Mouse (Mus musculus): ENCODE results near the gene B3gat3.
"Not testable (repeated sequence)": the region's sequence is repeated elsewhere in the genome, so short reads cannot be mapped to it uniquely, and the experiment has no call there.

Gene B3gat3

DNA sequence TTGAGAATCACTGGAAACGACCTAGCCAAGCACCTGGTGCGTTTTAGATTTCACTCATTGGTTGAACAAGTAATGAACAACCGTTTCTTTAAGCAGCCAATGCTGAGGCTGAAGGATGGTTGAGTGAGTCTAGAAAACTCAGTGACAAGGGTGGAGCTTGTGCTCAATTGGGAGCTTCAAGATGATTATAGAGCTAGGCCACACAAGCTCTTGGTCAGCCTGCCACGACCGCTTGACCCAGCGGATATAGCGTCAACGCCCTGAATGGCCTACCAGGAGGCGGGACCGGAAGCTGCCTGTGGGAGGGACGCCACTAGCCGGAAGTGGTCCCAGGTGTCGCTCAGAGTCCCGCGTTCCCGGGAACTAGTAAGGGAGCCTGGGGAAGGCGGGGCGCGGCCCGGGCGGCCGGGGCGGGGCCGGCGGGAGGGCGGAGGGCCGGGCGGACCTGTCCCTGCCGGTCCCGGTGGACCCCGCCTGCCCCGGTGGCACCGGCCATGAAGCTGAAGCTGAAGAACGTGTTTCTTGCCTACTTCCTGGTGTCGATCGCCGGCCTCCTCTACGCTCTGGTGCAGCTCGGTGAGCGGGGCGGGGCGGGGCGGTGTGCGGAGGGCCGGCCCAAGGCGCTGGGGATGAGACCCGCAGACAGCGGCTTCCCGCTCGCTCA is at the start of gene B3gat3:
TSS of gene B3gat3 (plus strand) at position 302 of the 664 bp plus-strand sequence.
- peak; percentile 94 to 96 for DNase-seq

DNA sequence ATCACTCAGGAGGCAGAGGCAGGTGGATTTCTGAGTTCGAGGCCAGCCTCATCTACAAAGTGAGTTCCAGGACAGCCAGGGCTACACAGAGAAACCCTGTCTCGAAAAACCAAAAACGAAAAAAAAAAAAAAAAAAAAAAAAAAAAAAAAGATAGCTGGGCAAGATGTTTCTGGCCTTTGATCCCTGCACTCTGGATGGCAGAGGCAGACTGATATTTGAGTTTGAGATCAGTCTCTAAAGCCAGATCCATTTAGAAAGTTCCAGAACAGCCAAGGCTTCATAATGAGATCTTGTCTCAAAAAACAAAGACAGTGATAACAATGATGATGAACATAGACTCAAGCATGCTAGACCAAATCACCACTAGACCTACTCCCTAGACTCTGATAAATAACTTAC is 49.8 kb upstream of the B3gat3 start:
- not testable (repeated sequence) for DNase-seq

DNA sequence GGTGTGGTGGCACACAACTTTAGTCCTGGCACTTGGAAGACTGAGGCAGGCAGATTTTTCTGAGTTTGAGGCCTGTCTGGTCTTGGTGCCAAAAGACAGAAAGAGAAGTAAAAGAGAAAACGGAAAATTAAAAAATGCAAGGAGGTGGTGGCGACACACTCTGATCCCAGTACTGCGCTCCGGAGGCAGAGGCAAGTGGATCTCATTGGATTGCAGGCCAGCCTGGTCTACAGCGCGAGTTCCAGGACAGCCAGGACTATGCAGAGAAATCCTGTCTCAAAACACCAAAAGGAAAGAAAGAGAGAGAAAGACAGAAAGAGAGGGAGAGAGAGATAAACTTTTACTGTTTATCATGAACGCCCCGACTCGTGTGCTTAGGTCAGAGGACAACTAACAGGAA is 49.3 kb upstream of the B3gat3 start:
- DNase-seq = no peak

DNA sequence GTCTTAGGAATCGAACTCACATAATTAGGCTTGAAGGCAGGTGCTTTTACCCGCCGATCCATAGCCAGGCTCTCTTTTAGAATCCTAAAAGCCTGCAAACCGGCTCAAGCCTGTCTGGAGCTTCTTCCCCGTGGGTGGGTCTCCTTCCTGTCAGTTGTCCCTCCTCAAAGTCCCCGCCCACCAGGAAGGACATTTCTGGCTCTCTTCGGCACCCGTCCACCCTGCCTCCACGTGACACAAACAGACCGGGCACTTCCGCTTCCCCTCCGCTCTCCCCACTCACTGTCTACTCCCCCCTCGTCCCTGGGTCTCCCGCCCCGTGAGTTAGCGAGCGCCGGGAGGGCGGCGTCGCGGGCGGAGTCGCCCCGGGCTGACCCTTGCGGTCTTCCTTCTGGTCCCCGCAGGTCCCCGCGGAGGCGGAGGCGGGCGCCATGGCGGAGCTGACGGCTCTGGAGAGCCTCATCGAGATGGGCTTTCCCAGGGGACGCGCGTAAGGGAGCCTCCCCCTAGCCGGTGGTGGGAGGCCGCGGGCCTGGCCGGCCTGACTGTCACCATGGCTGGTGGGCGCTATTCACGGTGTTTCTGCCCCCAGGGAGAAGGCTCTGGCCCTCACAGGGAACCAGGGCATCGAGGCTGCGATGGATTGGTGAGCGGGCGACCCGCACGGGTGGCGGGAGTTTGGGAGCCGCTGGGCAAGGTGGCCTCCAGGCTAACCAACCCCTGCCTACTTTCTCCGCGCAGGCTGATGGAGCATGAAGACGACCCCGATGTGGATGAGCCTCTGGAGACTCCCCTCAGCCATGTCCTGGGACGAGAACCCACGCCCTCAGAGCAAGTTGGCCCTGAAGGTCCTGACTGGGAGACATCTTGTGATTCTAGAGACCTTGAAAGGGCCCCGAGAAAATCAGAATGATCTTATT is 48.6 kb upstream of the B3gat3 start, which contains the start of gene Ubxn1:
TSS of gene Ubxn1 (plus strand) at position 230 of the 920 bp plus-strand sequence.
- peak; percentile 95 to 97 for DNase-seq

DNA sequence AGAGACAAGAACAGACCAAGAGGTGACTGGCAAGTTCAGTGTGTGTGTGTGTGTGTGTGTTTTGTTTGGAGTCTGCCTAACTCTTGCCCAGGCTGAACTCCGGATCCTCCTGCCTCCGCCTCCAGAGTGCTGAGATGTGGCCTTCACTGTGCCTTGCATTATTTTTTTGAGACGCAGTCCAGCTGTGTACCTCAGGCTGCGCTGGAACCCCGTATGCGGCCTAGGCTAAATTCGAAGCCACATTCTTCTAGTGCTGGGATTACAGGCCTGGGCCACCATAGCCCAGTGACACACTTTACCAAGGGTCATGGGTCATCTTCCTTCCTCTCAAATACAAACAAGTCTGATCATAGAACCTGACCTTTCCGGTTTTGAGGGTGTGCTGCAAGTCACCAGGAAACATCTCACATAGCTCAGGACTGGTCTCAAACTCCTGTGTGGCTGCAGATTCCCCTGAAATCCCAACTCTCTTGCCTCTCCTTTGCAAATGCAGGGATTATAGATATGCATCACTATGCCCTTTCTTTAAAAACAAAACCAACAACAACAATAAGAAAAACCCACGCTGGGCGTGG is 47.8 kb upstream of the B3gat3 start:
- DNase-seq = no peak

DNA sequence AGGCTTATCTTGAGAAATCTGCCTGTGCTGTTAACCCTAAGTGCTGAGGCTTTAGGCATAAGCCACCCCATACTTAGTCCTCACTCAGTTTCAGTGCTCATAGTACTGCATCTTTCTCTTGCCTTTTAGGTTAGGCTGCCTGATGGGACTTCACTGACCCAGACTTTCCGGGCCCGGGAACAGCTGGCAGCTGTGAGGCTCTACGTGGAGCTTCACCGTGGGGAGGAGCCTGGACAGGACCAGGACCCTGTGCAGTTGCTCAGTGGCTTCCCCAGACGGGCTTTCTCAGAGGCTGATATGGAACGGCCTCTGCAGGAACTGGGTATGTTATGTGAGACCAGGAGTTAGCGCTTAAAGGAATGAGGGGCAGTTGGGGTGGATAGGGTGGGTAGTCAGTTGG is 45.1 kb upstream of the B3gat3 start:
- DNase-seq = no peak

DNA sequence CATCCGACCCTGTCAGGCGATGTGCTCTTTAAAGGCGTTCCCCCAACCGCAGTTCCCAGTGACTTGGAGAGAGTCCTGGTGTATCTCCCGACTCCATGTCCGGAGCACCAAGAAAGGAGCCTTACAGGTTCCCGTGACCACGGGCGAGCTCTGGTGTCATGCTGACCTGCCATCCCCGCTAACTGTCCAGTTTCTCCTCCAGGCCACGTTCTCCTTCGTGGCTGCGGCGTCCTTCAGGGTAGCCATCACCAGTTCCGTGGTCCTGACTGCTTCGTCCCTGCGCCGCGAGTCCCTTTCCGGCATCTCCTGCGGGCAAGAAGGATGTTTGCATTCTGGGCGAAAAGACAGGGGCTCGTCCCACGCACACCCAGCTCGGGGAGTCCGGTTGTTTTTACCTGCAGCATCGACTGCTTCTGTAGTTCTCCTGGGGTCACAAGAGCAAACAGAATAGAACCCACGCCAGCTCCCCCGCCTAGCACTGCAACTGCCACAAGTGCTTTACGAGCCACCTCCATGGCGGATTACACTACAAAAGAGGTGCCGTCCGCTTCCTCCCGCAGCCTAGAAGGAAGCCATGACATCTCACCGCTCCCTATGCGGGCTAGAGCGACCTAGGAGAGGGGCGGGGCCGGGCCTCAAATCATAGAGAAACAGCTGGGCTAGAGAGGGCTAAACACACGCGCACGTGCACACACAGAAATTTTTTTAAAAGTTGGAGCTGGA is 39.7 kb upstream of the B3gat3 start, which contains the start of gene Uqcc3:
TSS of gene Uqcc3 (minus strand) at position 613 of the 723 bp plus-strand sequence.
- peak; percentile 91 for DNase-seq

DNA sequence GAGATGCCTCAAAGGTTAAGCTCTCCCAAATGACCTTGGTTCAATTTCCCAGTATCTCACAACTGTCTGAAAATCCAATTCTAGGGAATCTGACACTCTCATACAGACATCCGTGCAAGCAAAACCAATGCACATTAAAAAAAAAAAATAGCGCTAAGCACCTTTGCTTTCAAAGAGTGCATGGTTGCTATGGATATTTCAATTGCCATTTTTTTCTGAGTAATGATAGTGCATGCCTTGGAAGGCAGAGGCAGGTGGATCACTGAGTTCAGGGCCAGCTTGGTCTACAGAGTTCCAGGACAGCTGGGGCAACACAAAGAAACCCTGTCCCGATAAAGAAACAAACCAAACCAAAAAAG is 39.2 kb upstream of the B3gat3 start:
- DNase-seq = no peak

DNA sequence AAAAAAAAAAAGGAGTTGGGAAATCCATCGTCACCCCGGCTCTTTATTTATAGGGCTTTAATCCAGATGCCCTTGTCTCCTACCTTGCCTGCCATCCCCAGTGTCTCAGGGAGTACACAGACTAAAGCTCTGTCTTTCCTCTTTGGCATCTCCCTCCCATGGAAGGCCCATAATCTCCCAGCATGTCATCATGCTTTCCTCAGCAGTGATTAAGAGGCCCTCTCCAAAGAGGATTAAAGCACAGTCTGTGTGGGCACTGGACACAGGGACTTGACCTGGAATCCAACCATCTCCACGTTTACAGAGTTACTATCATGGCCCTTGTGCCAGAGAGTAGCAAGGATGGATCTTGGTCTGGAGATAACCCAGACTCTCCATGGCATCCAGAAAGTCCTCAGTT is 36.6 kb upstream of the B3gat3 start, which contains the start of the genes Lbhd1 and Gm49403:
TSS of gene Lbhd1 (plus strand) at position 117 of the 400 bp plus-strand sequence.
TSS of gene Gm49403 (plus strand) at position 315 of the 400 bp plus-strand sequence.
- DNase-seq = no peak

DNA sequence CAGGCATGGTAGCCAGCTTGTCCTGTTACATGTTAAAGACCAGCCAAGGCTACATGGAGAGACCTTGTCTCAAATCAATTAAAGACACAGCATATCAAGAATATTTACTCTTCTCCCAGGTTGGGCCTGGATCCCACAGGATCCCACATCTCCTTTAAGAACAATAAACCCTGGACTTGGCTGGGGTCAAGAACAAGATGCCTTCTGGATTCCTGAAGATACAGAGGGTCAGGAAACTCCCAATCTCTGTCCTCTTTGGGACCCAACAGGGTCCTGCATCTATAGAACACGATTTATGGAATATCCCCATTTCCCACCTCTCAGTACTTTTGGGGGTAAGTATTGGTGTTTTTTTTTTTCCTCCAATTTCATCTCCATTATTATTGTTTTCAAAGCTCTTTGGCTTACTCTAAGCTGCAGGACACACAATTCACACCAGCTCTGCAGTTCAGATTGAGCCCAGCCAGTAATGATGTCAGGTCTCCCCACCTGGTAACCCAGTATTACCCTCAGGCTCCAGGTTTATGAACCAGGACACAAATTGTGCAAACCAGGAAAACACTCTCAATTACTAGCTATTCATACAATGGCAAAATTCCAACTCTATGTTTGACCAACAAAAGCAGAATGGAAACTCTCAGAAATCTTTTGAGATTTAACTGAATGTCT is 33.1 kb upstream of the B3gat3 start:
- no peak for DNase-seq

DNA sequence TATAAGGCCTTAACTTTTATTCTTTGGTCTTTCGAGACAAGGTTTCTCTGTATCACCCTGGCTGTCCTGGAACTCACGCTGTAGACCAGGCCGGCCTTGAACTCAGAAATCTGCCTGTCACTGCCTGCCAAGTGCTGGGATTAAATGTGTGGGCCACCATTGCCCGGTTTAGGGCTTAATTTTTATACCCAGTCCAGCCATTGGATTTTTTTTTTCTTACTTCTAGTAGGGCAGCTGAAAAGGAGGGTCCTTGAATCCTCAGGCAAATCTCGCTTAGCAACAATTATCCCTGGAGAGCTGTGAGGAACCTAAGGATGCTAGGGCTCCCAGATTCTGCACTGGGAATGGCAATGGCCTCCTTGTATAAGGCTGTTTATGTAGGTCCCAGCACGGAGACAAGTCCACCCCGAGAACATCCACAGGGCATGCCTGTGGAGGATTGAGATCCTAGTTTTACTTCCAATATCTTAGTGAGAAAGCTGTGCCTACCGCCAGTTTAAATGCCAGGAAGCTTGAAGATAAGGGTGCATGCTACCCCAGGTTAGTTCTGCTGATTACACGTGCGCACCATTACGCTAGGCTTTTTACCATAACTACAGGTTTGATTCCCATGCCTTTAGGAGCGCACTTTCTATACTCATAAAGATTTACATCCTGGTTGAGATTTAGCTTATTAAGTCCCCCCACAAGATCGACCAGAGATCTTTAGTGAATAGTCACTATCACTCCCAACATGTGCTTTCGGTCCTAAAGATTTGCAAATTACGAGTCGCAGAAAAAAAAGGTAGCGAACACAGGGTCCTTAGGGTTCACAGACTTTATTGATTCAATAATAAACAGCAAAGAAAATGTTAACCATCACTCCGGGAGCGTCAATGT is 32.4 kb upstream of the B3gat3 start:
- no peak for DNase-seq

DNA sequence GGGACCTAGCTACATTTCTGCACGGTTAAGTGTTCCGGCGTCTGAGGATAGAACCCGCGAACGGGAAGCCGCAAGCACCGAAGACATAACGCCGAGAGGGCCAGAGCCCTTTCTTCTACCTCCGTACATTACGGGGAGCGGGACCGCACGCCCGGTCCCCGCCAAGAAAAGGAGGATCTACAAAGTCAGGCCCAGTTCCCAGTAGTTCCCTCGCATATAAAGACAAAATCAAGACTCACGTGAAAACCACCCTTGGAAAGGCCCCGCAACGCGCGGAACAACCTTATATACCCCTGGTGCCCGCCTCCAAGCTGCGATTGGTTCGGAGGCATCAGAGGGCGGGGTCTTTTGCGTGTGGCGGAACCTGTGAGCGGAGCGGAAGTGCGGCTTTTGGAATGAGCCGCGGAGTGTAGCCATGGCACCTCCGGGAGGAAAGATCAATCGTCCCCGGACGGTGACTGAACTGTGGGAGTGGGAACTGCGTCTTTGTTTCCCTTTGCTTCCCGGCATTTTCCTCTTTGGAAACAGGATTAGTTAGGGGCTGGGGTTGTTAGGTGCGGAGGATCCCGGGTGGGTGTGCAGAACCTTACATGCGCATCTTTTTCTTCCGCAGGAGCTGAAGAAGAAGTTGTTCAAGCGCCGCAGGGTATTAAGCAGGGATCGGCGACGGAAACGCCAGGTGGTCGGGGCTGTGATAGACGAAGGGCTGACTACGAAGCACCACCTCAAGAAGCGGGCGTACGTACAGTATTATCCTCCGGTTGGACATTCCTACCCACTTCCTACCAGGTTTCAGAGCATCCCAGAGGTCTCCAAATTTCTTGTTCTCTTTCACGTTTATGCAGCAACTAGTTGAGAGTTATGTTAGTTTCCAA is 31.4 kb upstream of the B3gat3 start, which contains the start of the genes 1810009A15Rik and Gm49416:
TSS of gene 1810009A15Rik (plus strand) at position 343 of the 875 bp plus-strand sequence.
TSS of gene Gm49416 (plus strand) at position 416 of the 875 bp plus-strand sequence.
- peak; percentile 96 to 97 for DNase-seq

DNA sequence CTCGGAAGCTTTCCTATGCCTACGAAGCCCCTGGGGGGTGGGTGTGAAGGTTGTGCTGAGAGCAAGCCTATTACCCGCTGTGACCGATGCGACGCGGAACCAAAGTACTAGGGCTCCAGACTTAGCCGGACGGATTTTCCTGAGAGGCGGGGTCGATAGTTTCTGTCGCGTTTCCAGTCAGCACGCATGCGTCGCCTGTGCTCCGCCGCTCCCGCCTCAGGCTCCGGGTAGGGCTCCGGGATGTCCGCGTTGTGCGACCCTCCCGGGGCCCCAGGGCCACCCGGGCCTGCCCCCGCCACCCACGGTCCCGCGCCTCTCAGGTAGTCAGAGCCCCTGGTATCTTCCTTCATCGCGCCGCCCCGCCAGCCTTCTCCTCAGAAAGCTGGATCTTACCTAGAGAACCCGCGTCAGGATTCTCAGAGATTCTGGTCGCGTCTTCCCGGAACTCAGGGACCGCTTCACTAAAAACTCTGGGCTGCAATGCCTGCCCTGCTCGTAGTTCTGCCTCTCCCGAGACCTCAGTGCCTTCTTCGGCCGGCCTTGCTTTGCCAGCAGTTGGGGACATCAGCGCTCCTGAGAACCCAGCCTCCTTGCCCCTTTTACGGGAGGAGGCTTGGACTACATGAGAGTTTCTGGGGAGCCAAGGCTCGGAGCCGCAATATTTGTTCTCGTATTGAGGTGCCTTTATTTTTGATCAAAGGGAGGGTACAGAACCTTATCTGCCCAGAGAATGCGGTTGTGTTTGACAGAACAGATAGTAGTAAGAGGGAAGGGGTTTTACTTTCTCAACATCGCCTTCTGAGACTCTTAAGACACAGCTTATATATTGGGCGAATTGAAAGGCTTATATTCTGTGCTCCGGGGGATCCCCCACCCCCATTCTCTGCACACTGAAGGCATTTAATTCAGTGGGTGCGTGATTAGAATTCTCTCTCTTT is 27.1 kb upstream of the B3gat3 start, which contains the start of gene Ints5:
TSS of gene Ints5 (plus strand) at position 177 of the 938 bp plus-strand sequence.
- DNase-seq = peak; percentile 90

DNA sequence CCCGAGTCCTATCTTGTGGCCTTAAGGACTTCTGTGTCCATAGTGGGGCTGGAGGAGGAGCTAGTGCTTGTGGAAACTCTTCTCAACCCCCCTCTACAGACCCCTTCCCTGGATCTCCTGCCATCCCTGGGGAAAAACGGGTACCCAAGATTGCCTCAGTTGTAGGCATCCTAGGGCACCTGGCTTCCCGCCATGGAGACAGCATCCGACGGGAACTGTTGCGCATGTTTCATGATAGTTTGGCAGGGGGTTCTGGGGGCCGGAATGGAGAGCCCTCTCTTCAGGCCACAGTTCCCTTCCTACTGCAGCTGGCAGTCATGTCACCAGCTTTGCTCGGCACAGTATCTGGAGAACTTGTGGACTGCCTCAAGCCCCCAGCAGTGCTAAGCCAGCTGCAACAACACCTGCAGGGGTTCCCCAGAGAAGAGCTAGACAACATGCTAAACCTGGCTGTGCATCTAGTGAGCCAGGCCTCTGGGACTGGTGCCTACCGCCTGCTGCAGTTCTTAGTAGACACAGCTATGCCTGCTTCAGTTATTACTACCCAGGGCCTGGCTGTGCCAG is 24.7 kb upstream of the B3gat3 start:
- peak in 1 of 2 experiments; percentile 41 for DNase-seq

DNA sequence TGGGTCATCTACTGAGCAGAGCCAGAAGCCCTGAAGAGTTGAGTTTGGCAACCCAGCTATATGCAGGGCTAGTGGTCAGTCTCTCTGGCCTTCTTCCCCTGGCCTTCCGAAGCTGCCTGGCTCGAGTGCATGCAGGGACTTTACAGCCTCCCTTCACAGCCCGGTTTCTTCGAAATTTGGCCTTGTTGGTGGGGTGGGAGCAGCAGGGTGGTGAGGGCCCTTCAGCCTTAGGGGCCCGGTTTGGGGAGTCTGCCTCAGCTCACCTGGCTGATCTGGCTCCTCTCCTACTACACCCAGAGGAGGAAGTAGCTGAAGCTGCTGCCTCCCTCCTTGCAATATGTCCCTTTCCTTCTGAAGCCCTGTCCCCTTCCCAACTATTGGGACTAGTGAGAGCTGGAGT is 23.9 kb upstream of the B3gat3 start:
- DNase-seq = not testable (repeated sequence)

DNA sequence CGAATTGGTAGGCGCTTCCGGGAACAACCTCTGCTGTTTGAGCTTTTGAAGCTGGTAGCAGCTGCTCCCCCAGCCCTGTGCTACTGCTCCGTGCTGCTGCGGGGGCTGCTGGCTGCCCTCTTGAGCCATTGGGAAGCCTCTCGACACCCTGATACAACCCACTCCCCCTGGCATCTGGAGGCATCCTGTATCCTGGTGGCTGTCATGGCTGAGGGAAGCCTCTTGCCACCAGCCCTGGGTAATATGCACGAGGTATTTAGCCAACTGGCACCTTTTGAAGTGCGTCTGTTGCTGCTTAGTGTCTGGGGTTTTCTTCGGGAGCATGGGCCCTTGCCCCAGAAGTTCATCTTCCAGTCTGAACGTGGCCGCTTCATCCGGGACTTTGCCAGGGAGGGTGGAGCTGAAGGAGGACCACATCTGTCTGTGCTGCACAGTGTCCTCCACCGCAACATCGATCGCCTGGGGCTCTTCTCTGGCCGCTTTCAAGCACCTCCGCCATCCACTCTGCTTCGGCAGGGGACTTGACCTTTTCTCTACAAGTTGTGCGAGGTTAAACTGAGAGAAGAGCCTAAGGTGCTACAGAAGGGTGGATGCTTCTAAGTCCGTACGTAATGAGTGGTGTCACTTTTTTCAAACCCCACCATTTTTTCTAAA is 22.8 kb upstream of the B3gat3 start:
- peak; percentile 56 to 64 for DNase-seq

DNA sequence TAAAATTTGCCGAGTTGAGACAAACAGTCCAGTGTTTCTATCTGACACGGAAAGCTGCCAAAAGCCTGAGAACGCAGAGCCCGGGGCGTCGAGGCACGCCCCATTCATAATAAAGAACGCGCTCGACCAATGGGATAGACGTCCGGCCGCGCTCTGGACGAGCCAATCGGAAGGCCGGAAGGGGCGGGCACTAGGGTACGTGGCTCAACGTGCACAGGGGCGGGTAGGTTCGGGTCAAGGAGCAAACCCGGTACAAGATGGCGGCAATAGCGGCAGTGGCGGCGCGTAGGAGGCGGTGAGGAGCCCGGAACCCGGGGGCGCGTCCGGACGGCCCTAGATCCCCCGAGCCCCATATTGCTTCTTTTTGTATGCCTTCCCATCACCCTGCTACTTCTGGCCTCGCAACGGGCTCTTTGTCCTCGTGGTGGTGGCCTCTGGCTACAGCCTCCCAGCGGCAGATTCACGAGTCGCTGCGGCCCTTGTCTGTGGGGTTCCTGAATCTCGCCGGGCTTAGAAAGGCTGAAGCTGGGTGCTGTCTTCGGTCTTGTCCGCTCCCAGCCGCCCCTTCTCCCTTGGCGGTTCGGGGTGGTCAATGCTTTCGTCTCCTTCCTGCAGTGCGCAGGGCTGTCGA is 22.2 kb upstream of the B3gat3 start, which contains the start of gene Ganab:
TSS of gene Ganab (plus strand) at position 207 of the 631 bp plus-strand sequence.
- peak; percentile 94 to 95 for DNase-seq
